Mouse (Mus musculus) retina, adult 2 months (tissue): ENCODE results near the gene Ugp2.
"Not testable (repeated sequence)": the region's sequence is repeated elsewhere in the genome, so short reads cannot be mapped to it uniquely, and the experiment has no call there.

Experiments used
- DNase-seq: peaks from one replicate; pipeline ENCODE4 v3.0.0-alpha.2; 2012; ENCODE audit warnings: low read depth, low spot score

Ugp2 gene

GRCm38 (mm10) chr11:21337855-21338254 is 33.1 kb downstream of the Ugp2 start:
- DNase-seq: no peak

- DNase-seq: no peak
These were observed 38.2 kb downstream of the Ugp2 start for GRCm38 (mm10) chr11:21332639-21333295.

- no peak for DNase-seq
These were observed 42.9 kb downstream of the Ugp2 start for GRCm38 (mm10) chr11:21328141-21328540.

- no peak for DNase-seq
These were observed 43.5 kb downstream of the Ugp2 start for GRCm38 (mm10) chr11:21327486-21327885.

- DNase-seq: no peak
These were observed 44.2 kb downstream of the Ugp2 start for GRCm38 (mm10) chr11:21326770-21327169.

- DNase-seq: no peak
These were observed 45.2 kb downstream of the Ugp2 start for GRCm38 (mm10) chr11:21325781-21326180.

- DNase-seq: no peak
These were observed 48.7 kb downstream of the Ugp2 start for GRCm38 (mm10) chr11:21322349-21322748.

GRCm38 (mm10) chr11:21321577-21321976 is 49.4 kb downstream of the Ugp2 start:
- DNase-seq: no peak

- no peak for DNase-seq
These were observed 56.9 kb downstream of the Ugp2 start for GRCm38 (mm10) chr11:21313922-21314657.

- no peak for DNase-seq
These were observed 61.5 kb downstream of the Ugp2 start for GRCm38 (mm10) chr11:21309516-21309915.

- DNase-seq: no peak
These were observed 62.9 kb downstream of the Ugp2 start for GRCm38 (mm10) chr11:21308119-21308518.

GRCm38 (mm10) chr11:21307078-21307668 is 63.8 kb downstream of the Ugp2 start:
- no peak for DNase-seq

- DNase-seq: no peak
These were observed 67.4 kb downstream of the Ugp2 start for GRCm38 (mm10) chr11:21303619-21304018.

GRCm38 (mm10) chr11:21295486-21295885 is 75.5 kb downstream of the Ugp2 start:
- DNase-seq: no peak

- not testable (repeated sequence) for DNase-seq
These were observed 82.8 kb downstream of the Ugp2 start for GRCm38 (mm10) chr11:21288153-21288552.

GRCm38 (mm10) chr11:21286391-21286790 is 84.6 kb downstream of the Ugp2 start:
- no peak for DNase-seq

- no peak for DNase-seq
These were observed 94.8 kb downstream of the Ugp2 start for GRCm38 (mm10) chr11:21276151-21276550.
